Mouse (Mus musculus): ENCODE measurements around the gene Polr2e. TPM values are rescaled to one million over a fixed set of nuclear protein-coding genes. Genes with fewer than 3 reads are reported as not detected.

Polr2e gene
- total and polyA plus RNA-seq, 2 experiments: 26.4 to 74.6 TPM

DNA sequence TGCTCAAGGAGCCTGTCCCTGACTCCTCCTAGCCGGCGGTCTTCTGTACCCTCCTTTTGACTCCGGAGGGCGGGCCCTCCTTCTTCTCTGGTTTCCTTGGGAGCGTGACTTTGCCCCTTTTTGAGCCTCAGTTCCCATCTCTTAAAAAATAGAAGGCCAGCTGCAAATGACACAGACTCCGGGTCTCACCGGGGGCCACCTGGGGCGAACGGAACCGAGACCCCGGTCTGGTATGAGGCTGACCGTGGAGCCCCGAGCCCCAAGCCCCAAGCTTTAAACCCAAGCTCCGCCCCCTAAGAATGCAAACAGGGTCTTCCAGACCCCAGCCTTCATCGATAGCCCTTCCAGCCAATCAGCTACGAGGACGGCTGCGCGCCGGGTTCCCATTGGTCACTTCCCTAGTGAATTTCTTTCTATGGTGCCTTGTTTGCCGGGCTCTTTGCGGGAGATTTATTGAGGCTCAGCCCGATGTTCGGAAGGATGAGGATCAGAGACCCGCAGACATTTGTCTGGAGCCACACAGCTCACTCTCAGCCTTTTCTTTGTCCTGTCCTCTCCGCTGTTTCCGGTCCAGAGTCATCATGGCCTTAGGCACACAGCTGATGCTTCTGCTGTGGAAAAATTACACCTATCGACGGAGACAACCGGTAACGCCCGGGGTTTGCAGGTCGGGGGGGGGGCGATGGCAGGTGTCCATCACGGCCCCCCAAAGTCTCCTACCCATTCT lies 42.4 kb downstream of the Polr2e start:
- H3K4me3 ChIP-seq (ENCODE audit: insufficient read depth, low read depth, low read length): peak overlapping the region; percentile 66
- H3K27me3 ChIP-seq (ENCODE audit: control insufficient read depth, insufficient read depth, low read length): no peaks in the 10 kb centered on the region
- peak overlapping the region; percentile 68; the same call in 1 of the 2 replicates for H3K9ac ChIP-seq (ENCODE audit: low read depth, low read length)
- TF ChIP-seq CTCF (IDR thresholded peaks at IDR 0.05; ENCODE audit: low read depth, low read length): no peak
- TF ChIP-seq POLR2A (IDR thresholded peaks at IDR 0.05; ENCODE audit: extremely low read depth, insufficient read depth, low read length): no peak
- H3K4me1 ChIP-seq (ENCODE audit: control insufficient read depth, insufficient read depth, low read length): no peaks in the 10 kb centered on the region
- WGBS: 2% methylated on average over 35 of the region's 35 CpGs
- no peaks in the 10 kb centered on the region for H3K36me3 ChIP-seq (ENCODE audit: control insufficient read depth, insufficient read depth, low read length)
- no peak overlapping the region for H3K27ac ChIP-seq (replicated peaks; ENCODE audit: insufficient read depth, low read depth, low read length)
- no peaks in the 10 kb centered on the region for H3K79me2 ChIP-seq (ENCODE audit: control insufficient read depth, insufficient read depth, low read length)
- no peak for DNase-seq (ENCODE audit: extremely low read depth, low read depth, low spot score)

DNA sequence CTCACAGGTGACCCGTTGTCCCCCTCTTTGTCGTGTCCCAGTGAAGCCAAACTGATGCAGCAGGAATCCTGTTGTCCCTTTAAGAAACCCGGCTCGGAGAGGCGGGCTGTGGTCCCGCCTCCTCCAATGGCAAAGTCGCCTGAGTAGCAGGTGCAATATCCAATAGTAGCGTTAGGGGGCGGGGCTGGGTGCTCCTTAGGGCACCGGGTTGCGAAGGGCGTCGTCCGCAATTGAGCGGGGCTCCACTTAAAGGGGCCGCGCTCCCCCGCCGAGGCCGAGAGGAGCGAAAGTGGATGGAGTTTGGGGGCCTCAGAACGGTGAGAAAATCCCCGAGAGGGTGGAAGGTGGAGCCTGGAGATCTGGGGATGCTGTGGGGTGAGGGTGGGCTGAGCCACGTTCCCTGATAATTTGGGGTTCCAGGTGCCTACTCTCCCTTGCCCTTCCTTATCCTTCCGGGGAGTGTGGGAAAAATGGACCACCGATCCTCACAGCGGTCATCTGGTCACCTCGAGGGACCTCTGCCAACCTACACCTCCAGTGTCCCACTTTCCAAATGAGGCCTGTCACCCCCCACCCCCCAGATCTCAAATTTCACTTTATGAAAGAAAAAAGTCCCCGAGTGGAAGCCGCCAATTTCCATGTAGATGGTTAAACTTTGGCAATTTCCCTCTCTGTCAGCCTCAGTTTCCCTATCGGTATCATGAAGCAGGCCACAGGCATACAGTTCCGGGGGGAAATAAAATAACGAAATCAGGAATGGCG lies 43.1 kb downstream of the Polr2e start, which contains the start of gene Abca7:
Abca7 (plus strand) TSS at position 223 of the 762 bp plus-strand sequence.
- WGBS: under 1% methylated on average over 34 of the region's 34 CpGs
- Histone ChIP-seq H3K4me3 (ENCODE audit: insufficient read depth, low read depth, low read length) (peak within 1 kb of the TSS; percentile 66), H3K79me2 (ENCODE audit: control insufficient read depth, insufficient read depth, low read length) (no peaks in the 10 kb centered on the region), H3K4me1 (ENCODE audit: control insufficient read depth, insufficient read depth, low read length) (no peaks in the 10 kb centered on the region), H3K9ac (ENCODE audit: low read depth, low read length) (peak within 1 kb of the TSS; percentile 68), H3K27ac (replicated peaks; ENCODE audit: insufficient read depth, low read depth, low read length) (0 out of 2 replicates have a peak within 1 kb of the TSS, but pooled peaks have one; percentile 19), H3K27me3 (ENCODE audit: control insufficient read depth, insufficient read depth, low read length) (no peaks in the 10 kb centered on the region), H3K36me3 (ENCODE audit: control insufficient read depth, insufficient read depth, low read length) (no peaks in the 10 kb centered on the region)
- DNase-seq (ENCODE audit: extremely low read depth, low read depth, low spot score): peak; percentile 79
- TF ChIP-seq POLR2A (IDR thresholded peaks at IDR 0.05; ENCODE audit: extremely low read depth, insufficient read depth, low read length) (no peak), CTCF (IDR thresholded peaks at IDR 0.05; ENCODE audit: low read depth, low read length) (no peak)

DNA sequence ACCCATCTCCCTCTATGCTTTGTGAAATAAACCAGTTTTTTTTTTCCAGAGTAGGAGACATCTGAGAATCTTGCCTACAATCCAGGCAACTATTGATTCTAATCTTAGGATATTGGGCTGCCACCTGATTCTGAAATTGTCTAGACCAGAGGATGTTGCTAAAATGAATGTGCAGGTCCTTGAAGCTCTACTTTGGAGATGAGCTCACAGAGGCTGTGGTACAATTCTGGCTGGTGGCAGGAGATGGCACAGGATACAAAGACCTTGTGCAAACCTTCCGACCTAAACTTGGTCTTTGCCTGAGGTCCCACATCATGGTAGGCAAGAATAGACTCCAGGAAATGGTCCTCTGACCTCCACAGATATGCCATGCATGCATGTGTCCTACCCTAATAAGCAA lies 44.0 kb downstream of the Polr2e start:
- Histone ChIP-seq H3K9ac (ENCODE audit: low read depth, low read length) (no peak overlapping the region), H3K79me2 (ENCODE audit: control insufficient read depth, insufficient read depth, low read length) (no peaks in the 10 kb centered on the region), H3K36me3 (ENCODE audit: control insufficient read depth, insufficient read depth, low read length) (no peaks in the 10 kb centered on the region), H3K27ac (replicated peaks; ENCODE audit: insufficient read depth, low read depth, low read length) (no peak overlapping the region), H3K4me1 (ENCODE audit: control insufficient read depth, insufficient read depth, low read length) (no peaks in the 10 kb centered on the region), H3K4me3 (ENCODE audit: insufficient read depth, low read depth, low read length) (no peak overlapping the region), H3K27me3 (ENCODE audit: control insufficient read depth, insufficient read depth, low read length) (no peaks in the 10 kb centered on the region)
- TF ChIP-seq POLR2A (IDR thresholded peaks at IDR 0.05; ENCODE audit: extremely low read depth, insufficient read depth, low read length) (no peak), CTCF (IDR thresholded peaks at IDR 0.05; ENCODE audit: low read depth, low read length) (no peak)
- no peak for DNase-seq (ENCODE audit: extremely low read depth, low read depth, low spot score)
- 71% methylated on average over 1 of the region's 1 CpGs for WGBS

DNA sequence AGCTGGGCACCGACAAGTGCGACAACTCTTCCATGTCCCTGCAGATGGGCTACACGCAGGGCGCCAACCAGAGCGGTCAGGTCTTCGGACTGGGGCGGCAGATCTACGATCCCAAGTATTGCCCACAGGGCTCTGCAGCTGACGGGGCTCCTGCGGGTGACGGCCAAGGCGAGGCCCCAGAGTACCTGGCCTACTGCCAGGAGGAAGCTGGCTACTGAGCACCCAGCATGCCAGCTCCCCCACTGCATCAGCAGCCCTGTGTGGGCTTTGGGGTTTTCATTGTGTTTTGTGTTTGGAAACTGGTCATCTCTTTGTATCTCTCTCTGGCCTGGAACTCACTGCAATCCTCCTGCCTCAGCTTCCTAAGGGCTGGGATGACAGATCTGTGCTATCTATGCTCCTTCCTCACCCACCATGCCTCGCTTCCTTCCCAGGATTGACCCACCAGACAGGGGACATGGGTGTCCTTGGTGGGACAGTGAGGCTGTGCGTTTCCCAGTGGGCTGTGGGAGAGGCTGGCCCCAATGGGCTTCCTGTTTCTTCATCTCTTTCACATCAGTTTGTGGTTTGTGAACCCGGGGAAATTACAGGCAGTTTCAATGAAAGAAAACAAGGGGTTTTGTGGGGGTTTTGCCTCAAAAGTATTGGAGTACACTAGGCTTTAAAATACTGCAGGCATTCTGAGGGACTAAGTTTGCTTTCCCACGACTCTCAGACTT lies 45.0 kb downstream of the Polr2e start:
- Histone ChIP-seq H3K4me3 (ENCODE audit: insufficient read depth, low read depth, low read length) (no peak overlapping the region), H3K27me3 (ENCODE audit: control insufficient read depth, insufficient read depth, low read length) (no peaks in the 10 kb centered on the region), H3K4me1 (ENCODE audit: control insufficient read depth, insufficient read depth, low read length) (no peaks in the 10 kb centered on the region), H3K36me3 (ENCODE audit: control insufficient read depth, insufficient read depth, low read length) (no peaks in the 10 kb centered on the region), H3K79me2 (ENCODE audit: control insufficient read depth, insufficient read depth, low read length) (no peaks in the 10 kb centered on the region), H3K9ac (ENCODE audit: low read depth, low read length) (no peak overlapping the region), H3K27ac (replicated peaks; ENCODE audit: insufficient read depth, low read depth, low read length) (no peak overlapping the region)
- no peak for TF ChIP-seq CTCF (IDR thresholded peaks at IDR 0.05; ENCODE audit: low read depth, low read length)
- TF ChIP-seq POLR2A (IDR thresholded peaks at IDR 0.05; ENCODE audit: extremely low read depth, insufficient read depth, low read length): no peak
- DNase-seq (ENCODE audit: extremely low read depth, low read depth, low spot score): no peak
- 87% methylated on average over 16 of the region's 16 CpGs for WGBS

DNA sequence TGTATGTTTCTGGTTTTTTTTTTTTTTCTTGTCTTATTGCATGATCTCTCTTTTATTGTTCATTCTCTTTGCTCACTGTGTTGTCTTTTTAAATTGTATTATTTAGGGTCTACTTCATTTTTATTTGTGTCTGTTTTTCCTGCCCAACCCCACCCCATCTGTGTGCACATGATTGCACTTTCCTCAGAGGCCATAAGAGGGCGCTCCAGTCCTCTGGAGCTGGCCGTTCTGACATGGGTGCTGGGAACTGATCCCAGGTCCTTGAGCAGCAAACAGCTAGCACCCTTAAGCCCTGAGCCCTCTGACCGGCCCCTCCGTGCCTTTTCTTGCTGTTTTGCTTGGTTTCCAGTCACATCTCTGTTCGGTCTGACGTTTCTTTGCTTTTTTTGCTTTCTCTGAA lies 48.0 kb downstream of the Polr2e start:
- Histone ChIP-seq H3K4me3 (ENCODE audit: insufficient read depth, low read depth, low read length) (no peak overlapping the region), H3K27me3 (ENCODE audit: control insufficient read depth, insufficient read depth, low read length) (0 out of 2 replicates have a peak, but pooled peaks cover 2% of the 10 kb centered on the region), H3K27ac (replicated peaks; ENCODE audit: insufficient read depth, low read depth, low read length) (no peak overlapping the region), H3K36me3 (ENCODE audit: control insufficient read depth, insufficient read depth, low read length) (no peaks in the 10 kb centered on the region), H3K79me2 (ENCODE audit: control insufficient read depth, insufficient read depth, low read length) (no peaks in the 10 kb centered on the region), H3K4me1 (ENCODE audit: control insufficient read depth, insufficient read depth, low read length) (peaks cover 4% of the 10 kb centered on the region; the same call in 1 of the 2 replicates), H3K9ac (ENCODE audit: low read depth, low read length) (no peak overlapping the region)
- WGBS: 92% methylated on average over 6 of the region's 6 CpGs
- TF ChIP-seq POLR2A (IDR thresholded peaks at IDR 0.05; ENCODE audit: extremely low read depth, insufficient read depth, low read length) (no peak), CTCF (IDR thresholded peaks at IDR 0.05; ENCODE audit: low read depth, low read length) (peak; percentile 30; the same call in 1 of the 2 replicates)
- DNase-seq (ENCODE audit: extremely low read depth, low read depth, low spot score): no peak
